Mouse (Mus musculus) lung, postnatal 0 days (tissue): ENCODE measurements around the gene Aqp3.

Source experiments
- CTCF ChIP-seq: IDR thresholded peaks from 2 replicates; pipeline ENCODE4 v1.5.1; 2016; ENCODE audit warnings: antibody characterized with exemption, mild to moderate bottlenecking
- EP300 ChIP-seq: IDR thresholded peaks from 2 replicates; pipeline ENCODE4 v1.6.1; 2016; ENCODE audit warnings: antibody characterized with exemption, mild to moderate bottlenecking, control low read depth

DNA sequence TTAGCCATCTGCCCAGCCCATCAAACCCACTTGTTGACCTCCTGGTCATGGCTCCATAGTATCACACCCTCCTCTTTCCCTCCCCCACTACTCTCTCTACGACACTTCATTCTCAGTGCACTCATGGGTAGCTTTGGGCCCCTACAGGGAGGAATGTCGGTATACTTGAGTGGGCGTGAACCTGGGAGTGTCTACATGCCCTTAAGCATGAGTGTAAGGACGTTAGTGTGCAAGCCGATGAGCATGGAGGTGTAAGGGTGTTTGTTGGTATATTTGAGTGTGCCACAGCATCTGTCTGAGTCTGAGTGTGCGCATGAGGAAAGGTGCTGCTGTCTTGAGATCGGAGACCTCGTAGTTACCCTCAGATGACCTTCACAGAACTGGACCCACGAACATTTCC is 11.0 kb downstream of the Aqp3 start:
- TF ChIP-seq CTCF (peak; percentile 15; the same call in 1 of the 2 replicates), EP300 (no peak)
